Mouse (Mus musculus) heart, embryonic 14.5 days (tissue): ENCODE results near the gene Tcf12. TPM values are rescaled to one million over a fixed set of nuclear protein-coding genes. Genes with fewer than 3 reads are reported as not detected.

Experiments used
- ATAC-seq: fragments of 200-750 bp; cut with Nextera tagmentation; 2 replicates; pipeline ENCODE4 v1.8.0; 2017; ENCODE audit warnings: low read depth, moderate TSS enrichment; ENCODE audit not compliant: insufficient number of reproducible peaks, insufficient read depth, low FRiP score
- H3K27ac ChIP-seq, 2 experiments: fragments of 200-500 bp in 1 of 2; fragments of 300-500 bp in 1 of 2; sonication (generic) in 1 of 2; replicated peaks in 1 of 2; 2 replicates each; pipeline ENCODE4 v1.5.1; 2012 to 2014; ENCODE audit warnings: low read depth in 2 of 2, low read length in 2 of 2, control low read depth in 1 of 2, mild to moderate bottlenecking in 1 of 2, mixed read lengths in 1 of 2; ENCODE audit not compliant: control insufficient read depth in 1 of 2, insufficient read depth in 1 of 2
- H3K27me3 ChIP-seq: fragments of 300-500 bp; sonication (generic); 2 replicates; pipeline ENCODE4 v1.6.1; 2014; ENCODE audit warnings: mild to moderate bottlenecking, low read length, control low read depth; ENCODE audit not compliant: control insufficient read depth, insufficient read depth
- H3K36me3 ChIP-seq: fragments of 300-500 bp; sonication (generic); 2 replicates; pipeline ENCODE4 v1.6.1; 2014; ENCODE audit warnings: mild to moderate bottlenecking, control low read depth, low read length, mixed read lengths; ENCODE audit not compliant: control insufficient read depth, insufficient read depth
- H3K4me1 ChIP-seq, 2 experiments: fragments of 200-500 bp in 1 of 2; fragments of 300-500 bp in 1 of 2; sonication (generic) in 1 of 2; 2 replicates each; pipeline ENCODE4 v1.6.1; 2012 to 2014; ENCODE audit warnings: low read length in 2 of 2, control low read depth in 1 of 2, mixed read lengths in 1 of 2; ENCODE audit not compliant: control insufficient read depth in 2 of 2, insufficient read depth in 2 of 2
- H3K4me2 ChIP-seq: fragments of 300-500 bp; sonication (generic); 2 replicates; pipeline ENCODE4 v1.6.1; 2014; ENCODE audit warnings: mild to moderate bottlenecking, low read length
- H3K4me3 ChIP-seq, 2 experiments: fragments of 200-500 bp in 1 of 2; fragments of 300-500 bp in 1 of 2; sonication (generic) in 1 of 2; 2 replicates each; pipeline ENCODE4 v1.5.1; 2012 to 2014; ENCODE audit warnings: low read length in 2 of 2, mild to moderate bottlenecking in 2 of 2, control low read depth in 1 of 2, low read depth in 1 of 2, moderate library complexity in 1 of 2; ENCODE audit not compliant: control insufficient read depth in 1 of 2, insufficient read depth in 1 of 2
- H3K9ac ChIP-seq: fragments of 300-500 bp; sonication (generic); 2 replicates; pipeline ENCODE4 v1.6.1; 2014; ENCODE audit warnings: mild to moderate bottlenecking, low read length
- H3K9me3 ChIP-seq: fragments of 300-500 bp; sonication (generic); 2 replicates; pipeline ENCODE4 v1.6.1; 2016; ENCODE audit warnings: low read length, control low read depth; ENCODE audit not compliant: control insufficient read depth
- WGBS: fragments of 180-500 bp; shearing (Covaris S2); extraction: QIAGEN DNeasy Blood & Tissue Kit; methylation state at CpG from one replicate; pipeline ENCODE4 v1.1.7; 2014; 5-methylcytosine and 5-hydroxymethylcytosine counted together
- polyA plus RNA-seq: library from polyadenylated mRNA; unstranded; fragments of >200 nt; fragmentation: Nextera tagmentation; extraction: Ambion mirVana; gene quantifications from 2 replicates; pipeline ENCODE4 v1.2.1, GENCODE M21; 2014

The Tcf12 gene
- polyA plus RNA-seq = 35.2 and 35.9 TPM in 2 replicates

- H3K27ac ChIP-seq = peak within 1 kb of the TSS; percentile 86 to 97
- no peaks in the 10 kb centered on the region for H3K27me3 ChIP-seq
- ATAC-seq = peak; percentile 80
- H3K9ac ChIP-seq = peak within 1 kb of the TSS; percentile 100
- H3K4me1 ChIP-seq = peaks cover 2 to 18% of the 10 kb centered on the region in 2 experiments; a peak in 3 of 4 replicates
- peak within 1 kb of the TSS; percentile 92 to 100 for H3K4me3 ChIP-seq
- H3K9me3 ChIP-seq = no peaks in the 10 kb centered on the region
- peaks cover 19% of the 10 kb centered on the region for H3K36me3 ChIP-seq
- H3K4me2 ChIP-seq = peak within 1 kb of the TSS; percentile 69
- 2% methylated on average over 87 of the region's 88 CpGs for WGBS
These were observed at the start of gene Tcf12 for GRCm38 (mm10) chr9:72111622-72112550. TSS of gene Tcf12 (minus strand) at chr9:72111871.

GRCm38 (mm10) chr9:72158392-72158791 is 46.7 kb upstream of the Tcf12 start:
- 81% methylated on average over 2 of the region's 2 CpGs for WGBS
- Histone ChIP-seq H3K36me3 (no peaks in the 10 kb centered on the region), H3K4me3 (no peak overlapping the region), H3K27me3 (no peaks in the 10 kb centered on the region), H3K9me3 (0 out of 2 replicates have a peak, but pooled peaks cover 2% of the 10 kb centered on the region), H3K9ac (no peak overlapping the region), H3K27ac (no peak overlapping the region), H3K4me2 (no peak overlapping the region), H3K4me1 (no peaks in the 10 kb centered on the region)
- ATAC-seq = no peak

GRCm38 (mm10) chr9:72157091-72157490 is 45.4 kb upstream of the Tcf12 start:
- no peaks in the 10 kb centered on the region for H3K4me1 ChIP-seq
- H3K9ac ChIP-seq = no peak overlapping the region
- WGBS = 78% methylated on average over 1 of the region's 1 CpGs
- no peak overlapping the region for H3K4me3 ChIP-seq
- no peaks in the 10 kb centered on the region for H3K36me3 ChIP-seq
- no peak overlapping the region for H3K4me2 ChIP-seq
- ATAC-seq = no peak
- no peak overlapping the region for H3K27ac ChIP-seq
- 0 out of 2 replicates have a peak, but pooled peaks cover 2% of the 10 kb centered on the region for H3K9me3 ChIP-seq
- no peaks in the 10 kb centered on the region for H3K27me3 ChIP-seq

DNA sequence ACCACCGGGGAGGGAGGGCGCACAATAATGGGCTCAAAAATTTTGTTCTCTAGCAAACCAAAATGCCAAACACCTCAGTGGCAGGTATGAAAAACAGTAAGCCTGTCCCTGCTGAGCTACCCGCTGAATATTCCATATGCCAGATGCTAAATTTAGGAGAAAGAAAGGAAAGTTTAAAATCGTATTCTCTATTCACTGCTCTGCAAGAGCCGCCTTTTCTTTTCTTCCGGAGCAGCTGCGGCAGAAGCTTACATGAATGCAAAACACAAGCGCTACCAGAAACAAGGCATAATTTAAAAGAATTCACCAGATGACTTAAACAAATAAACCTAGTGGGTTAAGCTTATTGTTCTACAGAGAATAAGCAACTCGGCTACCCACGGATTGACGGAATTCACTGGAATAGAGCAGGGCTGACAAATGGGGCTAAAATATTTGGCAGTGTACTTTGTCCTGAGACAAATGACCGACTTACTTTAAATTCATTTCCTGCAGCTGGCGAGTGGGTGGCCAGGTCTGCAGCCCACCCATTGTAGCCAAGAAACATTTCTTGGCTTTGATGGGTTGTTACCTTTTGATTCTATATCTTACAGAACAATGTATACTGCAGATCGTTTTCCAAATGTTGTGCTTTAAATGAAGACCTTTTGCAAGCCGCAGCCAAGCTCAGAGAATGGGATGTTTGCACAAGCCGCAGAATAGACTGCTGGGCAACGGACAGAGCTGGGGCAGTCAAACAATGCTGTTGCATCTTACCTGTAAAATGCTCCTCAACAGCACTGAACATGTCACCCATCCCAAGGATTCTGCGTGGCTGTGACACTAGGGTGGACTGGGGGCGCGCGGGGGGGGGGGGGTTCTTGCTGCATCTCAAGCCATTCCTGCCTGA is 43.8 kb upstream of the Tcf12 start:
- H3K9me3 ChIP-seq = 0 out of 2 replicates have a peak, but pooled peaks cover 2% of the 10 kb centered on the region
- no peak for ATAC-seq
- H3K4me2 ChIP-seq = peak overlapping the region; percentile 59
- H3K36me3 ChIP-seq = no peaks in the 10 kb centered on the region
- peak overlapping the region in 1 of 2 experiments; percentile 27; a peak in 2 of 4 replicates for H3K4me3 ChIP-seq
- 40% methylated on average over 21 of the region's 21 CpGs for WGBS
- H3K9ac ChIP-seq = peak overlapping the region; percentile 34; the same call in 1 of the 2 replicates
- no peaks in the 10 kb centered on the region for H3K27me3 ChIP-seq
- no peak overlapping the region for H3K27ac ChIP-seq
- no peaks in the 10 kb centered on the region for H3K4me1 ChIP-seq

GRCm38 (mm10) chr9:72144148-72144547 is 32.5 kb upstream of the Tcf12 start:
- no peaks in the 10 kb centered on the region for H3K27me3 ChIP-seq
- WGBS = 51% methylated on average over 5 of the region's 5 CpGs
- no peak for ATAC-seq

DNA sequence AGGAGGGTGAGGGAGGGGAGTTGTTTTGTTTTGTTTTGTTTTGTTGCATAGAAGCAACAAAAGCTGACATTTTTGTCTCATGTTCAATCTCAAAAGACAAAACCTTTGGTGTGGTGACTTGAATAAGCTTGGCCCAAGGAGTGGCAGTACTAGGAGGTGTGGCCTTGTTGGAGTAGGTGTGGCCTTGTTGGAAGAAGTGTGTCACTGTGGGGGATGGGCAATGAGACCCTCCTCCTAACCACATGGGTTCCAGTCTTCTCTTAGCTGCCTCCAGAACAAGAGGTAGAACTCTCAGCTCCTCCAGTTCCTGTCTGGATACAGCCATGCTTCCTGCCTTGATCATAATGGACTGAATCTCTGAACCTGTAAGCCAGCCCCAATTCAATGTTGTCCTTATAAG is 26.2 kb upstream of the Tcf12 start:
- H3K4me3 ChIP-seq = no peak overlapping the region
- H3K9ac ChIP-seq = no peak overlapping the region
- no peaks in the 10 kb centered on the region for H3K27me3 ChIP-seq
- ATAC-seq = no peak
- no peak overlapping the region for H3K27ac ChIP-seq
- no peak overlapping the region for H3K4me2 ChIP-seq
- peaks cover 2 to 6% of the 10 kb centered on the region in 2 experiments for H3K4me1 ChIP-seq
- H3K36me3 ChIP-seq = no peaks in the 10 kb centered on the region
- H3K9me3 ChIP-seq = no peaks in the 10 kb centered on the region

More at GRCm38 (mm10) chr9:72144148-72144547, 32.5 kb upstream of the Tcf12 start:
- Histone ChIP-seq H3K9ac (no peak overlapping the region), H3K9me3 (no peaks in the 10 kb centered on the region), H3K4me2 (no peak overlapping the region), H3K36me3 (no peaks in the 10 kb centered on the region), H3K4me3 (no peak overlapping the region), H3K4me1 (no peaks in the 10 kb centered on the region), H3K27ac (no peak overlapping the region)

DNA sequence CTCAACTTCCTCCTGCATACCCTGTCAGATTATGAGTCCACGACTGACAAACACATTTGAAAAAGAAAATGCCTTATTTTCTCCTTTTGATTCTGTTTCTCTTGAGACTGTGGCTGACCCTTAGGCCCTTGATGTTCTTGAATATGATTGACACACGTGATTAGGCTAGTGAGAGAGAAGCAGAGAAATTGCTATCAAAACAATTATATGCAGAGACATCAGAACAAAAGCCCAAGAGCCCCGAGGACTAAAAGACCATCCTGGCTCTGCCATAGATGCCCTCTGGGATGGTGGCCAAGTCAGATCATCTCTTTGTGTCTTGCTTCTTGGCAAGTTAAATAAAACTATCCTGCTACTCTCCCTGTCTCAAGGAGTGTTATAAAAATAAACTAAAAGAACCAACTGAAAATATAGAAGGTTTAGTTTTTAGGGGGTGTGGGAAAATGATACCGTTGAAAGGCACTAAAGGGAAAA is 22.1 kb upstream of the Tcf12 start:
- H3K4me2 ChIP-seq = peak overlapping the region; percentile 93
- no peaks in the 10 kb centered on the region for H3K36me3 ChIP-seq
- no peak for ATAC-seq
- H3K27me3 ChIP-seq = no peaks in the 10 kb centered on the region
- H3K4me1 ChIP-seq = peaks cover 2 to 10% of the 10 kb centered on the region in 2 experiments
- WGBS = 56% methylated on average over 4 of the region's 4 CpGs
- peak overlapping the region; percentile 90 for H3K9ac ChIP-seq
- H3K27ac ChIP-seq = peak overlapping the region; percentile 89 to 90
- no peaks in the 10 kb centered on the region for H3K9me3 ChIP-seq
- H3K4me3 ChIP-seq = peak overlapping the region; percentile 69 to 81; a peak in 3 of 4 replicates
